Mouse (Mus musculus) kidney, adult 9 months (tissue): ENCODE measurements around the gene B9d1.
A peak's percentile ranks its signal among the peaks of the same experiment; 100 is the strongest.

ENCODE experiments used
- DNase-seq: peaks from one replicate; pipeline ENCODE4 v3.0.0; 2022

B9d1 gene

DNA sequence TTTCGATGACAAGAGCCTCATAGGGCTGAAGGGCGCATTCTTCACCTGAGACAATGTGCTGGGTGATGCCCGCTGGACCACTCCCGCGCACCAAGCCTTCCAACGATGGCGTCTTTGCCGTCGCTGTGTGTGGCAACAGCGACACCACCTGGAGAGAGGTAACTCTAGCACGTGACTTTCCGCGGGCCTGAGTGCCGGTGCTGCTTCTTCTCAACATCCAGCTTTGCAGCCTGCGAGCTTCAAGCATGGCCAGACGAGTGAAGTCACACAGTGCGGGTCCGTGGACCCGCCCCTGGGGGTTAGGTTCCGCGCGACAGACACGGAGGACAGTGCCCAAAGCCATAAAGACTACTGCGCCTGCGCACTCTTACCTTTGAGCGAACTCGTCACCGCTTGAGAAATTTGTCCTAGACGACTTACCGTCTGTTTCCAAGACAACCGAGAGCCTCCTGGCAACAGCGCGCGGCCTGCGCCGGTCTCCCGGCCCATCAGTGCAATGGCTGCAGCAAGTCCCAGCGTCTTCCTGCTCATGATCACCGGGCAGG lies at the start of gene B9d1:
B9d1 (plus strand) TSS at position 432 of the 545 bp plus-strand sequence.
- DNase-seq = peak; percentile 98

DNA sequence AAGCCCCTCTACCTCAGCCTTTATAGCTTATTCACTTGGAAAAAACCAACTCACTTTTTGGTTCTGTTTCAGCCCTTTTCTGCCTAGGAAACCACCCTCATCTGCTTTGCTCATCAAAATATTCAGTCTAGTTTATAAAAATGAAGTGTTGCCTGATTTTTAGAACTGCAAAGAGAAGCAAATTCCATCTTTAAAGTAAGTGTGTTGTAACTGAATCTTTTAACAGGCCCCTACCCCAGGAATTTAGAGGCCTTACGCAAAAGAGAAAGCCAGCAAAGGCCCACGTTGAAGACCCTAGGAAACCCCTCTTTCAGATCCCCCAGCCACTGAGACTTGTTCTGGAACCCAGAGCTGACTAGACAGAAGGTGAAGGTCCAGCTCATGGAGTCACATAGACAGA lies 40.9 kb upstream of the B9d1 start:
- no peak for DNase-seq

DNA sequence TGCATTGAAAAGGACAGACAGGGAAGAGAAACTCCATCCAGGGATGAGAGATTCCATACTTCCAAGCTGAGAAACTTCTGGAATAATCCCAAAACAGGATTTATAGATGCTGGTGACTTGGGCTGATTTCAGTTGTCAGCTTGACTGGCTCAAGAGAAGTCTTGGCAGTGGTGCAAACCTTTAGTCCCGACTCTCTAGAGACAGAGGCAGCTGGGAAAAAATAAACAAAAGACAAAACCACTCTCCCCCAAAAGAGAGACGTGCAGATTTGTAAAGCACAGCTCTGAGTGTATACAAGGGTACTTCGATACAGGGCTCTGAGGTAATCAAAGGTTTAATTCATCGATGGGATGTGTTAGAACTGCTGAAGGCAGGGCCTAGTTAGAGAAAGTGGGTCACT lies 39.5 kb upstream of the B9d1 start:
- no peak for DNase-seq

DNA sequence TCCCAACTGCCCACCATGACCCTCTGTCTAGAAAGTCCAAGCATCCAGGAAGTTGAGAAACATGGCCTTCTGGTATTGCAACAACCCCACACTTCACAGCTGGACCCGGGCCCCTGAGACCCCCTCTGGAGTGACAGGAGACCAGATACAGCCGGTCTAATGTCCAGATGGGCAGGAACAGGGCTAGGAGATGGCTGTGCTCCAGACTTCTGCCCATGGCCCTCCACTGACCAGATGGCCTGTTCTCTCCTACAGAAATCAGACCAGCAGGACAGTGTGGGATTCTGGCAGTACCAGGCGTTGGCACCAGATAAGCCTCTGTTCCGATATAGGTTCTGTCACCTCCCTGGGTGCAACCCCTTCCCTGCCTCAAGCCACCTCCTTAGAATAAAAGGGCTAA lies 36.4 kb upstream of the B9d1 start:
- DNase-seq = no peak

DNA sequence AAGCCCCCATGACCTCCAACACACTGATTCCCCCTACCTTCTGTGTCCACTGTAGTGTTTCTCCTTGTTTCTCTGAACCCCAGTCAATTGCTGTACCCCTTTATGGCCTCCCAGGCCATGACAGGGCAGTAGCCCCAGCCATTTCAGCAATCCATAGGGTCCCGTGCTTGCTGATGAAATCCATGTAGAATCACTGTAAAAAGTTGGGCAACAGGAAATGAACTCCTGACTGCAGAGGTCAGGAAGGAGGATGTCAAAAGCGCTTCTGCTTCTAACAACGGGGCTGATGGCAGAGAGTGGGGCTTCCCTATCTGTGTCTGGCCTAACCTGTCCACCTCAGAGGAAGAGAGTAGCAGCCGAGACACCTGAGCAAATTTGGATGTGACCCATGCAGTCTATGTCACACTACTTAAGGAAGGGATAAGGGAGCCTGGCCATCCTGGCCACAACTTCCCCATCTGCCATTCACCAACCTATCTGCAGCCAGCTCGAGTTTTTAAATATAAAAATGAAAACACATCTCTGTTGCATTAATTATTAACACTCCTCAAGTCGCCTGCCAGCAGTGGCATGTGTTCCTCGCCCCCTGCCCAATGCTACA lies 35.5 kb upstream of the B9d1 start:
- DNase-seq = no peak

DNA sequence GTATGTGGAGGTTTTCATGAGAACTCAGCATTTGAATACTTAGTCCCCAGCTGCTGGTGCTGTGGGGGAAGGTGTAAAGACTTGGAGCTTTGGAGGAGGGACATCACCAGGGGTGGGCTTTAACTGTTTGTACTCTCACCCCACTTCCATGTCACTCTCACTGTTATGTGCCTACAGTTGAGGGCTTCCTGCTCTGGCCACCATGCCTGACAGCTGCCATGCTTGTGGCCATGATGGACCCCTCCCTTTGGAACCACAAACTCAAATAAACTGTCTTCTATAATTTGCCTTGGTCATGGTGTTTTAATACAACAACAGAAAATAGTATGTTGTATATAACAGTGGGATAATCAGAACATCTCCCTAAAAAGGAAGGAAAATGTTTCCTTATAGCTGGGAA lies 34.1 kb upstream of the B9d1 start:
- DNase-seq = no peak

DNA sequence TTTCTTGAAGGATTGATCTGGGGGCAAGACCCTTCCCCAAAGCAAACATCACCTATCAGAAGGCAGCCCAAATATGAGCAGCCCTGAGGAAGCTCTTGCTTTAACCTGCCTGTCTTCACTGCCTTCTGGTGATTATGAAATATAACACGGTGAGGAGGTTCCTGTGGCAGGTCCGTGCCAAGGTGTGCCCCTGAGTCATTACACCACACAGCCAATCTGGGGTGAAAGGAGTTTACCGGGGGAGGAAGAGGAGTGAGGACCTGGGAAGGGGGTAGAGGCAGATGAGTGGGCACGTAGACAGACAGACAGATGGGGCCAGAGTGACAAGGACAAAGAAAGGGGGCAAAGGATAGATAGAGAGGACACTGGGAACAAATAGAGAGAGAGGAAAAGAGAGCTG lies 31.3 kb upstream of the B9d1 start:
- DNase-seq = no peak

DNA sequence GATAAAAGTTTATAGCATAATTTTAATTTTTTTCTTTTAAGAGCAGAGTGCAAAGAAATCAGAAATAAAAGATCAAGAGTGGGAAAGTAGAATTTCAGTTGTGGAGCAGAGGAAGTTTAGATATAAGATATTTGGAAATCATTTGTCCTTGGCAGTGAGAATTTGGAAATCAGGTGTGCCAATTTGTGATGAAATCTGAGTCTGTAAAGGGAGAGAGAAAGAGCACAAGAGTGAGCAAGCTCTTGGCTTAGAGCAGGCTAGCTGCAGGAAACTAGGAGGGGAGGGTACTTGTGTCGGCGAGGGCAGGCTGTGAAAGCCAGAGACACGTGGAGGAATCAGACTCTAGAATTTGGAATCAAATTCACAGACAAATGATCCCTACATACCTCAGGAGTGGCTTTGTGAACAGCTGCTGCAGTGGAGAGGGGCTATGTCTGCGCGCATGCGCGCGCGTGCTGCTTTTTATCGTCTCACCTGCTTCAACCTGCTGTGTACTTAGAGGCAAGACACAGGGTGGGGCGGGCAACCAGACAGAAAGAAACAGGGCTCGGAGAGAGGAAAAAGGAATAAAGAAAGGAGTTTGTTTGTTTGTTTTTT lies 28.1 kb upstream of the B9d1 start:
- DNase-seq = peak; percentile 42

DNA sequence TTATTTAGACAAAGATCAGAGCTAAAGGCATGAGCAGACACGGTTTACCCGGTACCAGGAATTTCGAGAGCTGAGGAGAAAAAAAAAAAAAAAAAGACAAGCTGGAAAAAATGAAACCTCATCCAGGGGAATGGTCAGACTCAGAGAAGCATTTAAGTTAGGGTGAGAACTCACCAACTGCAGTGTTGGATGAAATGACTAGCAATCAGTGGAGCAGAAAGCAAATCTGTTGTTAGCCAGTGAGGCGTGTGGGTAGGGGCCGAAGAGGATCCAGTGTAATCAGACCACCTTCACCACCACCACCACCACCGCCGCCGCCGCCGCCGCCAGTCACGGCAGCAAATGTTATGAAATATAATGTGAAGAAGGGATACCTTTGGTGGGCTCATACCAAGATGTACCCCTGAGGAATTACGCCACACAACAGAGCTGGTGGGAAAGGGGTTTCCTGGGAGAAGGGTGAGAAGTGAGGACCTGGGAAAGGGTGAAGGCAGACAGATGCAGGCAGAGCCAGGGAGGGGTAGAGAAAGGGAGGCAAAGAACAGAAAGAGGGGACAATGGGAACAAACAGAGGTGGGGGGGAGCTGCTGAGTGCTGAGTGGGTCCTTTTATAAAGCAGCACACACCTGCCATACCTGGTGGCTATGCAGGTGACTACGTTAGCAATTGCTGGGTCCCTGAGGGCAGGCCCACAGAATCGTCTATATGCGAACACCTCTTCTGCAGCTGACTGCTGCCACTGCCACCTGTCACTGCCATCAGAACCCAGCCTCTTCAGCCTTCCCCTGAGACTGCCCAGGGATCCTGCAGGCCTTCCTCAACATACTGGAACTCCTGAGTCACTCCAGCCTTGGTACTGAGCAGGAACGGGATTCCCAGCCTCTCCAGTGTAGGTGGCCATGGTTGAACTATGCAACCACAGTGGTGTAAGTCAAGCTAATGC lies 27.1 kb upstream of the B9d1 start:
- no peak for DNase-seq

DNA sequence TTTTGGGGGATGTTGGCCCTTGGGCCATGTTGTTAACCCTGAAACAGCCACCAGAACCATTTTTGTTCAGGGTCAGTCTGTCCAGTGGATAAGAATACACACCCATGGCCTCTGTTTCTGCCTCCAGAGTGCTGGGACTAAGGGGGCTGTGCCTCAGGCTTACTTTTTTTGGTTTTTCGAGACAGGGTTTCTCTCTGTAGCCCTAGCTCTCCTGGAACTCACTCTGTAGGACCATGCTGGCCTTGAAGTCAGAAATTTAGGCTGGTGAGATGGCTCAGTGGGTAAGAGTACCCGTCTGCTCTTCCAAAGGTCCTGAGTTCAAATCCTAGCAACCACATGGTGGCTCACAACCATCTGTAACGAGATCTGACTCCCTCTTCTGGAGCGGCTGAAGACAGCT lies 26.2 kb upstream of the B9d1 start:
- no peak for DNase-seq

DNA sequence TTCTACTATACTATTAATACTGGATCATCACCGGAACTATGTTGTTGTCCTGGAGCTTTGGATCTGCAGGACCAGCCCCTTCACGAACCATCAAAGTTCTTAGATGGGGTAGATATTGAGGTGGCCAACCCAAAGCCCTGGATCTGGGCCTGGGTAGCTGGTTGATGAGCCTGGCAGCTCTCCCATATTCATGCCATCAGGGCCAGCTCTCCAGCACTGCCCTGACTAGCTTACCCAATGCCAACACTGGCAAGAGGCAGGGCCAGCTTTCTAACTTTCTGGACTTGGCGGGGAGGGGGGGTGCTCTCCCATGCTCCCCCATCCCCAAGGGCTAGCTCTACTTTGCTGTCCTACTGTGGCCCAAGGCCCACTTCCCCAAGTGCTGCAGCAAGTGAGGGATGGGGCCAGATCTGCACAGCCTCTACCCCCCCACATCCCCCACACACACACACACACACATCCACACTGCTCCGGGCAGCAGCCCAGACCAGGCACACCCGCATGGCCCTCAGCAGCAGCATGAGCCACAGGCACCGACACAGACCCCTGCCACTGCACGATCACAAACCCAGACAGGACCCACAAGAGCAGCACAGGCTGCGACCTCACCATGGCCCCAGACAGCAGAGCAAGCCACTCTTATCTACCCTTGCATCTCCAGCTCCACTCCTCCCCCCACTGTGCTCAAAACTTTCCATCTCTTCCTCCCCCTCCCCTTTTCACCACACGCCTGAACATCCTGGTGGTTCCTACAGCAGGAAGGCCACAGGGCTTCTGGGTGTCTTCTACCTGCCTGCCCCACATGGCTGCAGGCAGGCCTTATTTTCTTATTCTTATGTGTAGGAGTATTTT lies 23.5 kb upstream of the B9d1 start:
- DNase-seq = no peak

DNA sequence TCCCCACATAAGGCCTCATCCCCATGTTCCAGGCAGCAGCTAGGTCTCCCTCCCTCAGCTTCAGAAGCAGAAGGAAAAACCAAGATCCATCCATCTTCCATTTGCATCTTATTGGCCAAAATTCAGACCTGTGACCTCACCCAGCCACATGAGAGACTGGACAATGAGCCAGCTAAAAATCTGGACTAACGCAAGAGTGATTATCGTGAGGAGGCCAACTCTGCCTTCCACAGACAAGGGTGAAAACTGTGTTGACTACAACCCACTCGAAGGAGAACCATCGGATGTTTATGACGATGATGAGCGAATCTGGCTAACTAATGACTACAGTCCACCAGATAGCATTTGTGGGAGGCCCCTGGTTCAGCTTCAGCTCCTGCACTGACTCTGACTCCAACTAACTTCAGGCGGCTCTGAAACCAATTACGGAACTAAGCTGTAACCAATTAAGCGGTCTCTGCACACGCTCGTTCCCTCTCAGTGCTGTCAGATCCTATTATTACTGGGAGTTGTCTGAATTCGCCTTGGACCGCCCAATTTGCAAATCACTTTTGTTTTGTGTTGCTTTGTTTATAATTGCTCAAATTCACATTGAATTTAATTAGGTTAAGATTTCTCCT lies 21.6 kb upstream of the B9d1 start:
- no peak for DNase-seq

DNA sequence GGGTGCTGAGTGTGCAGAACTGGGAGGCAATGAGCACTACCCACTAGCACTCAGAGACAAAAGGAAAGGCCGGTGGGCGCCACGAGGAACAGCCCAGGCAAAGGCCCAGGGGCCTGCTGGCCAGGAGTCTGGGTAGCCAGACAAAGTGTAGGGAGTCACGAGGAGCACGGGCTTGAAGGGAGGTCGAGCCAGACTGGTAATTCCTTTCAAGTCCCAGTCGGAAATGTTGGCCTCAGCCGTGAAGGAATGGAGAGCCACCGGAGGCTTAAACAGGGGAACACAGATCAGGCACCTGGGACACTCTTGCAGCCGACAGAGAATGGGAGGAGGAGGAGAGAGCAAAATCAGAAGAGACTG lies 20.7 kb upstream of the B9d1 start:
- DNase-seq = no peak

DNA sequence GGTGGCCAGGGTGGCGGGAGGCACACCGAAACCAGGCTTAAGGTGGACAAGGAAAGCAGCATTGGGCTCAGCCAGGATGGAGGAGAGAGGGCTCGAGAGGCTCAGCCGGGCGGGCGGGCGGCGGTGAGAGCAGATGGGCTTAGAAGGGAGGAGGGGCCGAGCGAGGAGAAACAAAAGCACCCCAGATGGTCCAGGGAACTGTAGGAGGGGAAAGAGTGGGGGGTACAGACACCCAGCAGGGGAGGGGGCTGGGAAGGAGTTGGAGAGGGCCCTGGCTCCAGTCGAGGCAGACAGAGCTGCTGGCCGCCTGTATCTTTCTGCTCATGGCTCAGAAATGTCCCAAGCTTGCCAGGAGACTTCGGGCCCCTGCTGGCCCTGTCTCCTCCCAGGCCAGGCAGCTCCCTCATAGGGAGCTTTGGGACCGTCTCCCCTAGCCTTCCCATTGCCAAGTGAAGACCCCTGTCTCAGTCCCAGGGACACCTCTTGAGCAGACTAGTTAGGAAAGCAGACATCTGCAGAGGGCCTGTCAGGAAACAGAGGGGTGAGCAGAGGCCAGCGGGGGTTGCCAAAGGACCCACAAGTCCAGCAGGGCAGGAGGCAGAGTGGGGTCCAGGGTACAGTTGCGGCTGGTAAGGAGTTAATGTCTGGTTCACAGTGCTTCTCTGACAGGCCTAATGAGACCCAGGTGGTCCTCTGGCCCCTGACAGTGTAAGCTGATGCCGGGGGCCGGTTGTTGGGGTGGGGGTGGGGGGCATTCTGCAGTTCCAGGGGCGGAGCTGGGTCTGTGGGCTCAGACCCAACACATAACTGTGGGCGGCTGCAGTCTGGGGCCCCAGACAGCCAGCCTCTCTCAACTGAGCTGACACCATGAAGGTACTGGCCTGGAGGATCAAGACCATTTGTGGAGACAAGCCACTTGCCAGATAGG lies 20.1 kb upstream of the B9d1 start, which contains the start of gene Mfap4:
Mfap4 (plus strand) TSS at position 819 of the 928 bp plus-strand sequence.
- DNase-seq = no peak

DNA sequence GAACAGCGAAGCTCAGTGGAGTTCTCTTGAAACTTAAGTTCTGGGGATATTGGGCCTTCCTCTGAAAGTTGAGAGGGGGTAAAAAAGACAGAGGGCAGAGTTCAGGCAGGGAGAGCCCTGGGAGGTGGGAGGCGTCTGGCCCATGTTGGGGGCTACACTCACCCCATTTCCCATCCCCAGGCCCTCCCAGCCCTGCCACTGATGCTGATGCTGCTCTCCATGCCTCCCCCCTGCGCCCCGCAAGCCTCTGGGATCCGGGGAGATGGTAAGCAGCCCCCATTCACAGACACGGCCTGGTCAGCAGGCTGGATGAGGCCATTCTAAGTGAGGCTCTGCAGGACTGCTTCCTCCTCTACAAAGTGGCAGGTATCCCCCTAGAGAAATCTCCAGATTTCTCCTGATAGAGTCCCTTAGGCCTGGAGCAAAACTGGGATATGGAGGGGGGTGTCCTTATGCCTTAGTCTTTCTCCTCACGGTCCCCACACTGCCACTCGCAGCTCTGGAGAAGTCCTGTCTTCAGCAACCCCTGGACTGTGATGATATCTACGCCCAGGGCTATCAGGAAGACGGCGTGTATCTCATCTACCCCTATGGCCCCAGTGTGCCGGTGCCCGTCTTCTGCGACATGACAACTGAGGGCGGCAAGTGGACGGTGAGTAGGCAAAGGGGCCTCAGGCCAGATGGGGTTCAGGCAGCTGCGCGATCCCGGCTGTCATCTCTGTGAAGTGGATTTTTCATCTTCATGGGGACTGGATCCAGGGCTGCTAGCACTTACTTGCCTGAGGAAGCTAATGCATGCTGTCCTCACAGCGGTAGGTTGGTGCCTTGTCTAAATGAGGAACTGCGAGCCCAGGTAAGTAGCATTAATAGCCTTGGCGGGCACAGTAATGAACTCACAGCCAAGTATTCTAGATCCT lies 19.1 kb upstream of the B9d1 start:
- DNase-seq = no peak

DNA sequence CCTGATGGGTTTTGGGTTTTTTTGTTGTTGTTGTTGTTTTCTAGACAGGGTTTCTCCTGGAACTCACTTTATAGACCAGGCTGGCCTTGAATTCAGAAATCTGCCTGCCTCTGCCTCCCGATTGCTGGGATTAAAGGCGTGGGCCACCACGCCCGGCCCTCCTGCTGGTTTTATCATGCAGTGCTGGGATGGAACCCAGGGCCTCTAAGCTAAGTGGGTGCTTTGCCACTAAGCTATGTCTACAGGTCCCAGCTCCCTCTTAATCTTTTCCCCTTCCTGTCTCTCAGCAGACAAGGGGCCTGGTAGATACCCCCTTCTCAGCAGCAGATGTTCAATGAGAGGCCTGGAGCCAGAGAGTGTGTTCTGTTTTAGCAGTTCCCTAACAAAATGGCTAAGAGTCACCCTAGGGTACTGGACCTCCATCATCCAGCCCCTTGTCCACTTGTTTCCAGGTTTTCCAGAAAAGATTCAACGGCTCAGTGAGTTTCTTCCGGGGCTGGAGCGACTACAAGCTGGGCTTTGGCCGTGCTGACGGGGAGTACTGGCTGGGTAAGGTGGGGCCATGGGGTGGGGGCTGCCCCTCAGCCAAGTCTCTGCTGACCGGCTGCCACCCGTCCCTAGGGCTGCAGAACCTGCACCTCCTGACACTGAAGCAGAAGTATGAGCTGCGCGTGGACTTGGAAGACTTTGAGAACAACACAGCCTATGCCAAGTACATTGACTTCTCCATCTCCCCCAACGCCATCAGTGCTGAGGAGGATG lies 18.3 kb upstream of the B9d1 start:
- DNase-seq = no peak

DNA sequence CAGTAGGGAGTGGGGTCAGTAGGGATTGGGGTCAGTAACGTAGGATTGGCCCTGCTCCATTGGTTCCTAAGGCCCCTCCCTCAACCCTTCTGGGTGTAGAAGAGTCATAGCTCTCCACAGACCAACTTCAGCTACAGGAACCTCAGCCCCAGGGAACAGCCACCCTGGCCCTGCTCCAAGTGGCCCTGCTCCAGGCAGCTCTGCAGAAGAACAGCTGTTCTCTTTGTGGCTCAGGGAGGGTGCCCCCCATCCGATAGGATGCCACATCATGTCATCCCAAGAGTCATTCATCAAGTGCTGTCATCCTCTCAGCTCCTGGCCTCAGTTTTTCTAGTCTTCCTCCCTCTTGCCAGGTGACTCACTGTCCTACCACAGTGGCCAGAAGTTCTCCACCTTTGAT lies 17.5 kb upstream of the B9d1 start:
- no peak for DNase-seq

DNA sequence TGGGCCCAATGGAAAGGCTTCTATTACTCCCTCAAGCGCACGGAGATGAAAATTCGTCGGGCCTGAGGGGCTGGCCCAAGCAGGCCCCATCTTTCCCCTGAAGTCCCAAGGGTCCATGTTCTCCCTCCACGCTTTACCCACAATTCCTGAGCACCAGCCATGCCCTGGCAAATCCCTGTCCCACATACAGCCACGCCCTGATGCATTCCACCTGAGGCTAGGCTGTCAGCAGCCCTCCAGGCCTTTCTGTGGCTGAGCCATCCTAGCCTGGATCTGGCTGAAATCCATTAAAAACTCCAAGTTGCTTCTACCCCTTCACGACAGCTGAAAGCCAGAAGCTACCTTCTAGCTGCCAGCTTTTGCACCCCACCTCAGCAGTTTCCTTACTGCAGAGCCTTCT lies 17.0 kb upstream of the B9d1 start:
- no peak for DNase-seq

DNA sequence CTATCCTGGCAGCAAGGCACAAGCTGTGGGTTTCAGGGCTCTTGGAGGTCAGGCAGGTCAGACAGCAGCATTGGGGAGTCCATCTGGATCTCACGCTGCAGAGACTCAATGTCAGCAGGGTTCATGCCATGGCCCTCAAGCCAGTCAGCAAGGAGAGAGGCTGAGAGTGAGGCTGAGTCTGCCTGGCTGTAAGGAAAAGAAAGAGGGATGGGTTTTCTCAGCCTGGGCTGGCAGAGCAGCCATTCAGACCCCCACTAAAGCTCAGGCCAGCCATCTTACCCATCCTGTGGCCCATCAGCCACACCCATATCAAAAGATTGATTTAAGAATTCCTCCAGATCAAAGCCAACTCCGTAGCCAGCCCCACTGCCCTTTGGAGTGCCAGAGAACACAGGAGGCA lies 15.9 kb upstream of the B9d1 start:
- DNase-seq = no peak
